Mouse (Mus musculus): ENCODE data around the gene Acer3.

DNA sequence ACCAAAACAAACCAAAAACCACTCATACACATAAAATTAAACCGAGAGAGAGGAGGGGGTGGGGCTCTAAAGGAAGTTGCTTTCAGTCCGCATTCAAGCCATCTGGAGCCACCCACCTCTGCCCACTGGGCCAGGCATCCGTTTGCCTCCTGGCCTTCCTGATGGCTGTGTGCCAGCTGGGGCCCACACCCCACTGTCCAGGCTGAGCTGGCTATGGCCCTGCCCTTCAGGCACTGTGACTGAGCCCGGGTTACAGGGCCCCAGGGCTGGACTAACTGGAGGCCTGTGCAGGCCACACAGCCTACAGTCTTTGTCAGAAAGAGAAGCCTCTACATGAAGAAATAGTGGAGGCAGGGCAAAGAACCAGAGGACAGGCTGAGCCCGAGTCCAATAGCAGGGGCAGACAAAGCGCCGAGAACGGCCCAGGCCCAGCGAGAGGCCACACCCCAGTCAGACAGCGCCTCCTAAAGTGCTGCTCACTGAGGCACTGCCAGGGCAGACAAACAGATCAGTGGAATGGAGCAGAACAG lies 155.9 kb downstream of the Acer3 start:
- no peak for TF ChIP-seq JUND (IDR thresholded peaks at IDR 0.05; ENCODE audit: low read depth, low read length)
- no peak for TF ChIP-seq CTCF (IDR thresholded peaks at IDR 0.05 in 2 of 3, conservative IDR thresholded peaks at IDR 0.05 in 1 of 3; ENCODE audit: control insufficient read depth in 1 of 3, insufficient read depth in 1 of 3, low read depth in 2 of 3, low read length in 3 of 3, poor library complexity in 1 of 3, severe bottlenecking in 1 of 3)
- no peak for TF ChIP-seq RCOR1 (IDR thresholded peaks at IDR 0.05; ENCODE audit: low read depth, low read length)
- TF ChIP-seq CHD1 (IDR thresholded peaks at IDR 0.05; ENCODE audit: low read depth, low read length) = no peak
- TF ChIP-seq EP300 (IDR thresholded peaks at IDR 0.05; ENCODE audit: low read depth in 1 of 2, low read length in 2 of 2) = no peak
- no peak for TF ChIP-seq BHLHE40 (IDR thresholded peaks at IDR 0.05; ENCODE audit: borderline replicate concordance, low read depth, low read length)
- no peak for TF ChIP-seq TCF12 (IDR thresholded peaks at IDR 0.05; ENCODE audit: low read depth, low read length)
- TF ChIP-seq MYC (IDR thresholded peaks at IDR 0.05; ENCODE audit: low read depth, low read length) = no peak
- TF ChIP-seq CHD2 (IDR thresholded peaks at IDR 0.05; ENCODE audit: low read length) = no peak

Data from MEL (cell line).